Mouse (Mus musculus) left cerebral cortex, adult 2 months (tissue): ENCODE results near the gene Spon1. TPM values are rescaled to one million over a fixed set of nuclear protein-coding genes. Genes with fewer than 3 reads are reported as not detected.

Source experiments
- DNase-seq, 2 experiments: peaks; one replicate each; pipeline ENCODE4 v3.0.0; 2021 to 2022; ENCODE audit warnings: low spot score in 2 of 2, mixed read lengths in 1 of 2; ENCODE audit errors: extremely low spot score in 1 of 2
- H3K27ac ChIP-seq: fragments of 200-600 bp; 2 replicates; pipeline ENCODE4 v1.8.1; 2022
- H3K4me3 ChIP-seq: fragments of 200-600 bp; 2 replicates; pipeline ENCODE4 v1.8.1; 2022
- CTCF ChIP-seq: fragments of 200-600 bp; IDR thresholded peaks from 2 replicates; pipeline ENCODE4 v1.8.1; 2022; ENCODE audit warnings: antibody characterized with exemption, mild to moderate bottlenecking, moderate library complexity
- intact Hi-C: fragments of 180-260 bp; cut with DNase I; formaldehyde crosslinking; loops from one replicate; pipeline ENCODE4 v1.15.1; 2025
- total RNA-seq, 2 experiments: library from RNA; stranded (reverse); gene quantifications; 2 replicates each; pipeline ENCODE4 v1.2.3; 2021

Spon1 gene
- total RNA-seq, 2 experiments from 2014 or later = 36.9 to 37.1 TPM

DNA sequence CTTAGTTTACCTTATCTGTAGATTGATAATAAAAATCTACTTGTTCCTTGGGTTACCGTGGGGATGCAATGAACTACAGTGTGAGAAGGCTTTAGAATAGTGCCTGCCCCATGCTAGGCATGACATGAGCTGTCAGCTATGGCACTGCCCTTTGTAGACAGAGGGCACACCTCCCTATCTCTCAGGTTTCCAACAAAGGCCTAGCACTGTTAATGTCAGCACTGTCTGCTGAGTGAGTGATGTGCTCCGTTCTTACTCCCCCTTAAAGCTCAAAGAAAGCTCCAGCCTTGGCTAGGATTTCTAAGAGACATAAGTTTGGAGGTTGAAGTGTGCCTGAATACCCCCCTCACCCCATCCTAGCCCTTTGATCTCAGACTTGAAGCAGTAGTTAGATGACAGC, 9.2 kb upstream of the Spon1 start:
- DNase-seq = no peak
- no peak for TF ChIP-seq CTCF
- H3K4me3 ChIP-seq = no peak overlapping the region
- intact Hi-C loops = loop anchor here (5.0 to 10.0 kb wide), 2 partner anchors 149 to 448 kb away; no protein-coding TSS in a partner anchor
- no peak overlapping the region for H3K27ac ChIP-seq

DNA sequence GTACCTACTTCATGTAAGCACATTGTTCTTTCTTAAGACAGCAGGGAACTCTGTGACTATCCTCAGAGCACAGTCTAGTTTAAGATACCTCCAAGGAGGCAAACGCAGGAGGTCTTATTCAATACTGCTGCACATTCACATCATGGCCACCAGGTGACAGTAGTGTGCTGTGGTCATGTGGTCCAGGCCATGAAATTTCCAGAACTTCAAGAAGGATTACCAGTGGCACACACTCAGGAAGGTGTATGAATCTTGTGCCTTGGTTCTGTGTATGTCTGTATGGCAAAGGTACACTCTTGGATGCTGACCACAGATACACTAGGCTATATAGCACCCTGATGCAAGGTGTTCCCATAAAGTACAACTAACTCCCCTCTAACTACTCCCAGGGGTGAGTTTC, 6.6 kb upstream of the Spon1 start:
- intact Hi-C loops = loop anchor here (1.0 to 10.0 kb wide), 3 partner anchors 152 to 446 kb away; no protein-coding TSS in a partner anchor
- peak; percentile 100 for TF ChIP-seq CTCF
- H3K27ac ChIP-seq = no peak overlapping the region
- no peak overlapping the region for H3K4me3 ChIP-seq
- DNase-seq = peak; percentile 51 to 52

DNA sequence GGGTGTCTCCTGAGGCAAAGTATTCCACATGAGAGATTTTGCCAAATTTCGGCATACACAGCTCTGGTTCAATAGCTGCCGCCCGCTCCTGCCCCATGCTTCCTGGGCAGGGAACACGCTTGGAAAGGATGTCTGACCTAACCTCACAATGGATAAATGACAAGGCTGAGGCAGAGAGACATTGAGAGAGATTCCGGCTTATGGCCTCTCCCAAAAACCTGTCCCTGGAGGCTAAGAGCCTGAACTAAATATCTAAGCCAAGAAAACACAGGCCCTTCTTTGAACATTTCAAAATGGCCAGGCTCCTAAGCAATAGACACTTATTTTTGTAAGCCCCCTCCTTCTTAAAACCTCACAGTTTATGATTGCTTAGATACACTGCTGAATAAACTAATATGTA, 665 bp upstream of the Spon1 start:
- no peak for DNase-seq
- no peak for TF ChIP-seq CTCF
- Histone ChIP-seq H3K4me3 (no peak overlapping the region; the same call in 1 of the 2 replicates), H3K27ac (no peak overlapping the region)
- intact Hi-C loops = loop anchor here (5.0 to 10.0 kb wide), 2 partner anchors 152 to 390 kb away; no protein-coding TSS in a partner anchor

DNA sequence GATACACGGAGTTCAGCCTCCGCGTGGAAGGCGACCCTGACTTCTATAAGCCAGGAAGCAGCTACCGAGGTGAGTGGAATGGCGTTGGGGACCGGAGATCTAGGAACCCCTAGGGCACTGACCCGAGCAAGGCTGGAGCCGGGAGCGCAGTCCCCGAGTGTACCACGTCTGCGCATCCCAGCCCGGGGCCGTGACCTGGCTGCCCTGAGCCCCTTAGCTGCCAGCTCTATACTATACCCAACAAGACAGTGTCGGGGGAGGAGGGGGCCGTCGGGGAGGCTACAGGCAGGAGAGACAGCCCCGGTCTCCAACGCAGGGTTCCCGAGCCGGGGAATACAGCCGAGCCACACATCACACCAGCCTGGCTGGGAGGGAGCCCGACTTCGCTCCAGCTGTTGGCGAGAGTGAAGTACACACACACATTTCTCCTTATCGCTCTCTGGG, 722 bp downstream of the Spon1 start:
- intact Hi-C loops = loop anchor here (5.0 to 10.0 kb wide), 2 partner anchors 151 to 392 kb away; no protein-coding TSS in a partner anchor
- TF ChIP-seq CTCF = no peak
- Histone ChIP-seq H3K27ac (peak overlapping the region; percentile 69), H3K4me3 (peak overlapping the region; percentile 63)
- DNase-seq = peak in 1 of 2 experiments; percentile 31

DNA sequence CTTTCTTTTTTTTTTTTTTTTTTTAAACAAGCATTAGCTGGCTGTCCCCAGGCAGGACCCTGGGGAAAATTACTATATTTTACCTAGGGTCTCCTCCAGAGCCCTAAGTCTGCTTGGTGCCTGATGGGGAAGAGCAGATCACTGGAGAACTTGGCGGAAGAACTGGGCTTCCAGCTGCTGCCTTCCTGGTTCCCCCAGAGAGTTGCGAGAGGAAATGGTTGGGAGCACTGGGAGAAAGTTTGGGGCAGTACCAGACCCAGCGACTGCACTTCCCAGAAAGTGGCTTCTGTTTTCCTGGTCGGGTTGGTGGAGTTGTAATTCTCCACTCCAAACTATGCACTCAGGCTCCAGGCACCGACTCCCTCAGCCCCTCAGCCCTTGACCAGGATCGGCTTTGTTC, 1.7 kb downstream of the Spon1 start:
- intact Hi-C loops = loop anchor here (5.0 to 10.0 kb wide), 2 partner anchors 150 to 393 kb away; no protein-coding TSS in a partner anchor
- Histone ChIP-seq H3K27ac (no peak overlapping the region), H3K4me3 (peak overlapping the region; percentile 63)
- no peak for DNase-seq
- TF ChIP-seq CTCF = no peak

DNA sequence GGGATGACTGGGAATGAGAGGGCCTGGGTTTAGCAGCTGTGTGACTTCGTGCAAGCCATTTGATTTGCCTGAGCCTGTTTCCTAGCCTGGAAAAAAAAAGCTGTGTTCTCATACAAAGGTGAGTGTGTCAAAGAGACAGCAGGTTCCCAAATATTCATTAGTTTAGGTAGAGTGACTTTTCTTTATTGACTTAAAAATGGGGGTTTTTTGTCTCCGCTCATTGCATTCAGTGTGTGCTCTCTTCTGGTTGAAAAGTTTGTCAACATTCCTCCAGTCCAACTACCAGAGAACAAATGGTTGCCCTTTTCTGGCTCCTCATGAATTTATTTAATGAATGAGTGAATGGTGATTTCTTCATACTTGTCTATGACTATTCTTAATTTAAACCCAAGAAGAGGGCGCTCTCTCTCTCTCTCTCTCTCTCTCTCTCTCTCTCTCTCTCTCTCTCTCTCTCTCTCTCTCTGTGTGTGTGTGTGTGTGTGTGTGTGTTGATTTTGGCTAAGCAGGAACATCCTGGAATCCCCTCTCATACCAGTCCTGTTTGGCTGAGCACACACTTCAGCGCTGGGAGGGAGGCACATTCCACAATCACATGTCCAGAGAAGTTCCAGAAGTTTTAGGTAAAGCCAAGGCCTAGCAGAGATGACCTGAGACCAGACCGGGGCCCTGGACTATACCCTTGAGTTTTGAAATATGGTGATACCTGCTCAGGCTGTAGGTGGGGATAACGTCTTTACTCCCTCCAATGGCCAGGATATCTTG, 2.6 kb downstream of the Spon1 start:
- intact Hi-C loops = loop anchor here (5.0 to 10.0 kb wide), 2 partner anchors 149 to 394 kb away; no protein-coding TSS in a partner anchor
- Histone ChIP-seq H3K27ac (no peak overlapping the region), H3K4me3 (no peak overlapping the region)
- no peak for TF ChIP-seq CTCF
- no peak for DNase-seq

DNA sequence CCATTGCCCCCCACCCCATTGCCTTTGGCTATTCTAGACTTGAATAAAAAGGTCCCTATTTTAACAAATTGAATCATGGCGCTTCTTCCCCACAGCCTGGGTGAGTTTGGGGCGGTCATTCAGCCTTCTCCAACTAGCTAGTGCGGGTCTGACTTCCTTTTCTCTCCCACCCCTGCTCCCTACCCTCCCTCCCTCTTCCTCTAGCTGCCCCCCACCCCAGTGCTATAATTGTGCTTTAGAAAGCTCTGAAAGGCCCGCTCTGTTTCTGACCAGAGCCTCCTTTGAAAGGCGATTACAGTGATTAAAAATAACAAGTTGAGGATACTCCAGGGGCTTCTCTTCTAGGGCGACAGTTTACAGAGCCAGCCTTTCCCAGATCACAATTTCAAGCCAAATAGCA, 3.5 kb downstream of the Spon1 start:
- no peak for DNase-seq
- no peak overlapping the region for H3K4me3 ChIP-seq
- H3K27ac ChIP-seq = no peak overlapping the region
- TF ChIP-seq CTCF = no peak
- intact Hi-C loops = loop anchor here (5.0 to 10.0 kb wide), 2 partner anchors 148 to 394 kb away; no protein-coding TSS in a partner anchor

DNA sequence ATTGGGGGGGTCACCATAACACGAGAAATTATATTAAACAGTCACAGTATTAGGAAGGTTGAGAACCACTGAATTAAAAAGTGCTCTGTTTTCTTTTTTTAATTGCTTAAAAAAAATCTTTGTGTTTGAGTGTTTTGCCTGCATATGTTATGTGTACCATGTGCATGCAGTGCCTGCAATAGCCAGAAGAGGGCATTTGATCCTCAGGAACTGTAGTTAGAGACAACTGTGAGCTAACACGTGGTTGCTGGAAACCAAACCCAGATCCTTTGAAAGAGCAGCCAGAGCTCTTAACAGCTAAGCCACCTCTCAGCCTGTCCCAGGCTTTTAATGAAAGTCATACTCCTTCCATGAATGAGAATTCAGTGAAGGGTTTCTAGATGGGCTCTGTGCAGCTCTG, 6.3 kb downstream of the Spon1 start:
- no peak overlapping the region for H3K4me3 ChIP-seq
- H3K27ac ChIP-seq = no peak overlapping the region
- TF ChIP-seq CTCF = peak; percentile 31
- DNase-seq = no peak
- intact Hi-C loops = loop anchor here (5.0 kb wide), 1 partner anchor 130 kb away; no protein-coding TSS in a partner anchor

DNA sequence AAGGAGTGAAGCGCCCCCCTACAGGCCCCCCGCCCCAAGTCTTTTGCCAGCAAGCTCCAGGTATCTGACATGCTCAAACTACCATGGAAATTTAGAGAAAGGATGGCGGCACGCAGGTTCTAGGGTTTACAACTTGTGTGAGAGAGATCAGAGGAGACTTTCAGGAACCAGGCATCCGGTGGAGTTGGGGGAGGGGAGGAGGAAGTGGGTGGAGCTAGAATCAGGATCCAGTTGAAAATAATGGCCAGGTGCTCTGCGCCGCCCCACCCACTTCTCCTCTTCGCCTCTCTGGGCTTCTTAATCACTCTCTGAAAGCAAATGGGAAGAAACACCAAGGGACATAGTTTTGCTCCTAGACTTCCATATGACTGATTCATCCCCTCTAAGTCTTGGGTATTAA, 7.6 kb downstream of the Spon1 start:
- no peak for DNase-seq
- Histone ChIP-seq H3K4me3 (no peak overlapping the region), H3K27ac (no peak overlapping the region)
- no peak for TF ChIP-seq CTCF
- intact Hi-C loops = loop anchor here (5.0 kb wide), 1 partner anchor 129 kb away; no protein-coding TSS in a partner anchor

DNA sequence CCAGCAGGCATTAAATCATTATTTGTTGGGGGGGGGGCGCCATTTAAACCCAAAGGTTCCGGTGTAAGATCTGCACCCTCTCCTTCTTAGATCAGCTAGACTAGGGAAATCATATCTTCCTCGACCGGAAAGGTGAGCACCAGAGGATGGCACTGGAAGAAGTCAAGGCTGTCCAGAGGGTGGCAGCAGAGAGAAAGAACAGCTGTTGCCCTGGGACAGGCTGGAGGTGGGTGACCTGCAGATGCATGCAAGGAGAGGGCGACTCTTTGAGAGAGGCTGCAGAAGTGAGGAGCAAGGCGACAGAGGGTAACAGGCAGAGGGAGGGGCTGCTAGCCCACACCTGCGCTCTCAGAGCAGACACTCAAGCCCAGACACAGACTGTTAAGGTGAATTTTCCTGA, 8.2 kb downstream of the Spon1 start:
- H3K4me3 ChIP-seq = no peak overlapping the region
- H3K27ac ChIP-seq = no peak overlapping the region
- intact Hi-C loops = loop anchor here (5.0 kb wide), 1 partner anchor 128 kb away; no protein-coding TSS in a partner anchor
- TF ChIP-seq CTCF = peak; percentile 62
- DNase-seq = peak; percentile 34 to 39

DNA sequence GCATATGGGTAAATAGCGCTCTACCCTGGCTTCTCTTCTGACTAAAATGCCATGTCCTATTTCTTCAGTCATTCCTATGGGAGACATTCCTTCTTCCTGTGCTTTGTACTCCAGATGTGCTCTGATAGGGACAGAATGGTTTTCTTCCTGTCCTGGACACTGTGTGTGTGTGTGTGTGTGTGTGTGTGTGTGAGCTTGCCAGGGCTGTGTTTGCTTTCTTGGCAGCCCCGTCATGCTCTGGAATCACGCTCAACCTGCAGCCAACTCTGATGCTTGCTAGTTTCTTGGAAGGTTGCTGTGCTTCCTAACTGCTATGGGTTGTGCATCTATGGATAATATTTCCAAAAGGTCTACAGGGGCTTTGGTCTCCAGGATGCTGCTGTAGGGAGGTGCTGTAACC, 9.1 kb downstream of the Spon1 start:
- intact Hi-C loops = loop anchor here (5.0 kb wide), 1 partner anchor 127 kb away; no protein-coding TSS in a partner anchor
- DNase-seq = no peak
- H3K27ac ChIP-seq = no peak overlapping the region
- H3K4me3 ChIP-seq = no peak overlapping the region
- no peak for TF ChIP-seq CTCF

DNA sequence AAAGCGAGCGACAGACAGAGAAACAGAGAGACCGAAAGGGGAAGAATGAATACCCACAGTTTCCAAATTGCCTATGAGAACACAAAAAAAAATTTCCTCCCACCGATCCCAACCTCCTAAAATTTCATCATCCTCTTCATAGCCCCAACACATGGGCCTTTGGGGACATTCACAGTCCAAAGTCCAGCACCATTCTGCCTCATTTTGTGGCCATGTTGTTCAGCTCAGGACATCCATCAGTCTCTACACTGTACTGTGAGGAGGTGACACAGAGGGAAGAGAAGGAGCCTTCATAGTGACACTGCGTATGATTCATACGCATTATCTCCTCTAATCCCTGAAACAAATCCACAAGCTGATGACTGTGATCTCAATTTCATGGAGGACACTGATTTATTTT, 12.7 kb downstream of the Spon1 start:
- intact Hi-C loops = no loop called here
- Histone ChIP-seq H3K4me3 (no peak overlapping the region), H3K27ac (no peak overlapping the region)
- DNase-seq = no peak
- no peak for TF ChIP-seq CTCF
